Mouse (Mus musculus) CH12.LX (cell line): ENCODE data around the gene Sbsn. TPM values are rescaled to one million over a fixed set of nuclear protein-coding genes. Genes with fewer than 3 reads are reported as not detected.

Source experiments
- DNase-seq: peaks from one replicate; pipeline ENCODE4 v3.0.0-alpha.2; 2013; ENCODE audit errors: extremely low read depth
- H3K27ac ChIP-seq: 2 replicates; pipeline ENCODE4 v1.5.1; 2012; ENCODE audit warnings: low read depth, mild to moderate bottlenecking, control low read depth, moderate library complexity; ENCODE audit not compliant: insufficient read depth
- H3K27me3 ChIP-seq: replicated peaks from 2 replicates; pipeline ENCODE3; 2012; ENCODE audit warnings: inconsistent platforms
- H3K36me3 ChIP-seq, 2 experiments: replicated peaks in 1 of 2; 2 replicates each; pipeline versions ENCODE3 to v1.6.1; 2012; ENCODE audit warnings: inconsistent platforms in 1 of 2, low read length in 1 of 2, mild to moderate bottlenecking in 1 of 2, mixed read lengths in 1 of 2, moderate library complexity in 1 of 2; ENCODE audit not compliant: control insufficient read depth in 1 of 2, insufficient read depth in 1 of 2
- H3K4me1 ChIP-seq, 2 experiments: 2 replicates each; pipeline ENCODE4 v1.6.1; 2012; ENCODE audit warnings: inconsistent platforms in 1 of 2, moderate library complexity in 1 of 2; ENCODE audit not compliant: insufficient read depth in 2 of 2, control insufficient read depth in 1 of 2
- H3K4me2 ChIP-seq: 2 replicates; pipeline ENCODE4 v1.6.1; 2012; ENCODE audit warnings: low read depth, mild to moderate bottlenecking, control low read depth; ENCODE audit not compliant: poor library complexity, insufficient read depth, severe bottlenecking
- H3K4me3 ChIP-seq, 3 experiments: fragments of 150-350 bp in 1 of 3; sonication (generic) in 1 of 3; replicated peaks in 1 of 3; 2 replicates each; pipeline versions ENCODE3 to v1.5.1; 2011 to 2012; ENCODE audit warnings: low read depth in 2 of 3, low read length in 2 of 3, mild to moderate bottlenecking in 2 of 3, moderate library complexity in 2 of 3, control low read depth in 1 of 3, improper control_type of control experiment in 1 of 3, inconsistent platforms in 1 of 3, mixed read lengths in 1 of 3; ENCODE audit not compliant: poor library complexity in 1 of 3
- H3K79me2 ChIP-seq: replicated peaks from 2 replicates; pipeline ENCODE4 v1.6.1; 2012; ENCODE audit warnings: mild to moderate bottlenecking, moderate library complexity; ENCODE audit not compliant: control insufficient read depth, poor library complexity, insufficient read depth, severe bottlenecking; ENCODE audit errors: extremely low read depth
- H3K9ac ChIP-seq: 2 replicates; pipeline ENCODE4 v1.6.1; 2012; ENCODE audit warnings: low read depth, mild to moderate bottlenecking, control low read depth, moderate library complexity; ENCODE audit not compliant: insufficient read depth
- H3K9me3 ChIP-seq: replicated peaks from 2 replicates; pipeline ENCODE3; 2012; ENCODE audit warnings: low read length, inconsistent platforms, mixed read lengths
- E2F4 ChIP-seq: IDR thresholded peaks from 2 replicates; pipeline ENCODE4 v1.6.1; 2011; ENCODE audit warnings: low read depth, low read length, improper control_type of control experiment; ENCODE audit not compliant: insufficient replicate concordance
- ELF1 ChIP-seq: IDR thresholded peaks from 2 replicates; pipeline ENCODE4 v1.6.1; 2014; ENCODE audit warnings: low read depth, mild to moderate bottlenecking, inconsistent platforms, low read length, improper control_type of control experiment
- ETS1 ChIP-seq: conservative IDR thresholded peaks from 2 replicates; pipeline ENCODE4 v1.6.1; 2012; ENCODE audit warnings: low read depth, mild to moderate bottlenecking, inconsistent platforms, low read length, improper control_type of control experiment, moderate library complexity
- GABPA ChIP-seq: IDR thresholded peaks from 2 replicates; pipeline ENCODE4 v1.6.1; 2012; ENCODE audit warnings: low read depth, low read length, improper control_type of control experiment, inconsistent platforms; ENCODE audit not compliant: insufficient replicate concordance
- IRF4 ChIP-seq: IDR thresholded peaks from 2 replicates; pipeline ENCODE4 v1.6.1; 2014; ENCODE audit warnings: low read depth, mild to moderate bottlenecking, inconsistent platforms, low read length, improper control_type of control experiment
- JUN ChIP-seq: IDR thresholded peaks from 2 replicates; pipeline ENCODE4 v1.6.1; 2011; ENCODE audit warnings: low read depth, mild to moderate bottlenecking, low read length, improper control_type of control experiment, moderate library complexity; ENCODE audit not compliant: insufficient read depth
- MAFK ChIP-seq: IDR thresholded peaks from 2 replicates; pipeline ENCODE4 v1.6.1; 2011; ENCODE audit warnings: low read length, improper control_type of control experiment; ENCODE audit not compliant: insufficient replicate concordance
- MAX ChIP-seq: IDR thresholded peaks from 2 replicates; pipeline ENCODE4 v1.6.1; 2011; ENCODE audit warnings: low read length, improper control_type of control experiment
- MAZ ChIP-seq: IDR thresholded peaks from 2 replicates; pipeline ENCODE4 v1.6.1; 2012; ENCODE audit warnings: low read depth, mild to moderate bottlenecking, inconsistent platforms, low read length, improper control_type of control experiment, moderate library complexity
- MEF2A ChIP-seq: IDR thresholded peaks from 2 replicates; pipeline ENCODE4 v1.6.1; 2014; ENCODE audit warnings: low read depth, mild to moderate bottlenecking, inconsistent platforms, low read length, improper control_type of control experiment, borderline replicate concordance
- MYC ChIP-seq: IDR thresholded peaks from 2 replicates; pipeline ENCODE4 v1.6.1; 2011; ENCODE audit warnings: low read depth, mild to moderate bottlenecking, improper control_type of control experiment, low read length
- NRF1 ChIP-seq: IDR thresholded peaks from 2 replicates; pipeline ENCODE4 v1.6.1; 2014; ENCODE audit warnings: low read depth, mild to moderate bottlenecking, inconsistent platforms, low read length, improper control_type of control experiment, moderate library complexity
- POLR2A ChIP-seq: IDR thresholded peaks from 2 replicates; pipeline ENCODE4 v1.6.1; 2011; ENCODE audit warnings: low read depth, mild to moderate bottlenecking, improper control_type of control experiment, low read length
- POLR2AphosphoS2 ChIP-seq: IDR thresholded peaks from 2 replicates; pipeline ENCODE4 v1.6.1; 2011; ENCODE audit warnings: low read depth, low read length, improper control_type of control experiment
- RAD21 ChIP-seq: IDR thresholded peaks from 2 replicates; pipeline ENCODE4 v1.6.1; 2011; ENCODE audit warnings: low read depth, mild to moderate bottlenecking, low read length, improper control_type of control experiment, moderate library complexity
- RCOR1 ChIP-seq: conservative IDR thresholded peaks from 2 replicates; pipeline ENCODE4 v1.6.1; 2012; ENCODE audit warnings: low read depth, mild to moderate bottlenecking, inconsistent platforms, low read length, improper control_type of control experiment
- SIN3A ChIP-seq: IDR thresholded peaks from 2 replicates; pipeline ENCODE4 v1.6.1; 2012; ENCODE audit warnings: low read length, improper control_type of control experiment, inconsistent platforms
- SMC3 ChIP-seq: IDR thresholded peaks from 2 replicates; pipeline ENCODE4 v1.6.1; 2011; ENCODE audit warnings: low read depth, low read length, improper control_type of control experiment
- TBP ChIP-seq: conservative IDR thresholded peaks from 2 replicates; pipeline ENCODE4 v1.6.1; 2011; ENCODE audit warnings: low read depth, low read length, improper control_type of control experiment
- TCF12 ChIP-seq: IDR thresholded peaks from 2 replicates; pipeline ENCODE4 v1.6.1; 2014; ENCODE audit warnings: low read depth, mild to moderate bottlenecking, inconsistent platforms, low read length, improper control_type of control experiment
- UBTF ChIP-seq: IDR thresholded peaks from 2 replicates; pipeline ENCODE4 v1.6.1; 2012; ENCODE audit warnings: low read depth, mild to moderate bottlenecking, inconsistent platforms, low read length, improper control_type of control experiment, moderate library complexity
- USF1 ChIP-seq: IDR thresholded peaks from 2 replicates; pipeline ENCODE4 v1.6.1; 2014; ENCODE audit warnings: low read depth, mild to moderate bottlenecking, inconsistent platforms, low read length, improper control_type of control experiment
- USF2 ChIP-seq: conservative IDR thresholded peaks from 2 replicates; pipeline ENCODE4 v1.6.1; 2011; ENCODE audit warnings: low read depth, low read length, improper control_type of control experiment
- ZC3H11A ChIP-seq: IDR thresholded peaks from 2 replicates; pipeline ENCODE4 v1.6.1; 2012; ENCODE audit warnings: low read depth, mild to moderate bottlenecking, inconsistent platforms, low read length, improper control_type of control experiment
- ZKSCAN1 ChIP-seq: IDR thresholded peaks from 2 replicates; pipeline ENCODE4 v1.6.1; 2012; ENCODE audit warnings: low read depth, inconsistent platforms, low read length, improper control_type of control experiment, borderline replicate concordance
- ZMIZ1 ChIP-seq: IDR thresholded peaks from 2 replicates; pipeline ENCODE4 v1.6.1; 2012; ENCODE audit warnings: low read depth, mild to moderate bottlenecking, inconsistent platforms, low read length, improper control_type of control experiment
- ZNF384 ChIP-seq: IDR thresholded peaks from 2 replicates; pipeline ENCODE4 v1.6.1; 2012; ENCODE audit warnings: low read depth, low read length, improper control_type of control experiment, inconsistent platforms
- dilution Hi-C: fragments of 300-500 bp; cut with MboI; formaldehyde crosslinking; loops from 2 replicates; pipeline ENCODE4 v1.14.3; 2020; ENCODE audit warnings: low sequenced_read_pairs; ENCODE audit not compliant: extremely low pct_unique_long_range_greater_than_20kb, extremely low pct_ligation_motif_present
- in situ Hi-C: fragments of 300-500 bp; cut with MboI; formaldehyde crosslinking; loops from 3 replicates; pipeline ENCODE4 v1.14.3; 2019; ENCODE audit warnings: low sequenced_read_pairs, low pct_ligation_motif_present, low pct_unique_long_range_greater_than_20kb, mixed read lengths
- polyA plus RNA-seq: library from polyadenylated mRNA; unstranded; fragments of >175 nt; gene quantifications from 2 replicates; pipeline ENCODE4 v1.2.1, GENCODE M21; 2012; ENCODE audit warnings: low read depth; ENCODE audit not compliant: insufficient read length
- total RNA-seq, 2 experiments: library from RNA; depleted of rRNA; stranded (reverse); fragments of 300-350 nt in 1 of 2; fragments of >200 nt in 1 of 2; gene quantifications; 2 replicates each; pipeline ENCODE4 v1.2.3; 2012 to 2014

The Sbsn gene
- total and polyA plus RNA-seq, 3 experiments, result 0.30 to 0.76 (median 0.69) TPM

GRCm38 (mm10) chr7:30787377-30788022, 36.2 kb downstream of the Sbsn start, which contains the start of gene Krtdap:
Gene Krtdap (plus strand): TSS chr7:30787896.
- dilution Hi-C loops, result no loop called here
- no peaks in the 10 kb centered on the region for H3K36me3 ChIP-seq
- no peak within 1 kb of the TSS for H3K4me3 ChIP-seq
- H3K9ac ChIP-seq, result no peak within 1 kb of the TSS
- no peak within 1 kb of the TSS for H3K27ac ChIP-seq
- DNase-seq, result no peak
- no peak for TF ChIP-seq USF2
- no peak for TF ChIP-seq TCF12
- TF ChIP-seq SMC3, result no peak
- TF ChIP-seq MYC, result no peak
- TF ChIP-seq RAD21, result no peak
- TF ChIP-seq ELF1, result no peak
- no peak for TF ChIP-seq TBP
- TF ChIP-seq ZNF384, result no peak
- TF ChIP-seq ZC3H11A, result no peak
- no peak for TF ChIP-seq MAX
- no peak for TF ChIP-seq RCOR1
- no peak for TF ChIP-seq MAFK
- TF ChIP-seq JUN, result no peak
- TF ChIP-seq, all 38 proteins: peak for 0
- in situ Hi-C loops, result no loop called here
- H3K79me2 ChIP-seq, result no peaks in the 10 kb centered on the region
- H3K27me3 ChIP-seq, result no peaks in the 10 kb centered on the region
- no peaks in the 10 kb centered on the region for H3K9me3 ChIP-seq
- H3K4me2 ChIP-seq, result no peak within 1 kb of the TSS
- peaks cover 0 to 14% of the 10 kb centered on the region in 2 experiments; a peak in 1 of 4 replicates for H3K4me1 ChIP-seq

GRCm38 (mm10) chr7:30790141-30790540, 38.9 kb downstream of the Sbsn start:
- peaks cover 0 to 20% of the 10 kb centered on the region in 2 experiments; a peak in 2 of 4 replicates for H3K4me1 ChIP-seq
- DNase-seq, result no peak
- H3K9ac ChIP-seq, result no peak overlapping the region
- H3K27ac ChIP-seq, result no peak overlapping the region
- H3K27me3 ChIP-seq, result no peaks in the 10 kb centered on the region
- H3K4me3 ChIP-seq, result no peak overlapping the region
- no peaks in the 10 kb centered on the region for H3K79me2 ChIP-seq
- H3K36me3 ChIP-seq, result no peaks in the 10 kb centered on the region
- dilution Hi-C loops, result no loop called here
- in situ Hi-C loops, result no loop called here
- TF ChIP-seq ZMIZ1 (no peak), SIN3A (no peak), USF1 (no peak), ETS1 (no peak), ZKSCAN1 (no peak), MEF2A (no peak), GABPA (no peak), ELF1 (no peak), ZC3H11A (no peak), NRF1 (no peak), E2F4 (no peak), POLR2A (no peak), RCOR1 (no peak), UBTF (no peak), IRF4 (no peak), MAZ (no peak), POLR2AphosphoS2 (no peak), SMC3 (no peak)
- no peak overlapping the region for H3K4me2 ChIP-seq
- H3K9me3 ChIP-seq, result no peaks in the 10 kb centered on the region
